Mouse (Mus musculus): ENCODE data around the gene Vmn2r52. TPM values are rescaled to one million over a fixed set of nuclear protein-coding genes. Genes with fewer than 3 reads are reported as not detected.

The Vmn2r52 gene
- 0.15 TPM for total RNA-seq (2023)

GRCm38 (mm10) chr7:10176473-10176872, at the start of gene Vmn2r52:
TSS of gene Vmn2r52 (minus strand) at chr7:10176573.

DNA sequence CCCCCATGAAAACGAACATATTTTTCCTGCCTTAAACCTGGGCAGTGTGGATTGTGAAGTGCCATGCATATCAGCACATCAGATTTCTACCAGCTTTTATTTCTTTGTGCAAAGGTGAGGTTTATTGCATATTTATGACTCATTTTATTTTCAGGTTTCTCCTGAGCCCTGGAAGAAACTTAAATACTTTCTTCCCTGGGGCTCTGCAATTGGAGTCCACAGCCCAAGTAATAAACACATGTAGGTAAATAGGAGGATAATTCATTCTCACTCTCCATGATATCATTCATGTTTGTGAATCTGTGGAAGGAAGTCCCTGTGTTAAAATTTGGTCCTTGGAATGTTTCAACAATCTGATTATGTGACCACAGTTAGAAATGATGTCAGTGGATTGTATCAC, 70.7 kb downstream of the Vmn2r52 start, which contains the start of gene Vmn2r51:
Gene Vmn2r51, minus strand, starts transcription at position 101 of the 400 bp plus-strand sequence.

Other genes with a start within 250 kb of the Vmn2r52 start
- gene Vmn2r48, start 223.0 kb downstream of the Vmn2r52 start, total RNA-seq (2023): not detected
- not detected for gene Vmn2r49, start 184.3 kb downstream of the Vmn2r52 start, total RNA-seq (2023)
- gene Vmn2r50, start 123.3 kb downstream of the Vmn2r52 start, total RNA-seq (2023): not detected
- not detected for gene Vmn2r51, start 70.8 kb downstream of the Vmn2r52 start, total RNA-seq (2023)
- gene Vmn1r66, start 101.4 kb upstream of the Vmn2r52 start, total RNA-seq (2023): not detected